ENCODE assay signal across 17 mouse cellular contexts in the genomic region with DNA sequence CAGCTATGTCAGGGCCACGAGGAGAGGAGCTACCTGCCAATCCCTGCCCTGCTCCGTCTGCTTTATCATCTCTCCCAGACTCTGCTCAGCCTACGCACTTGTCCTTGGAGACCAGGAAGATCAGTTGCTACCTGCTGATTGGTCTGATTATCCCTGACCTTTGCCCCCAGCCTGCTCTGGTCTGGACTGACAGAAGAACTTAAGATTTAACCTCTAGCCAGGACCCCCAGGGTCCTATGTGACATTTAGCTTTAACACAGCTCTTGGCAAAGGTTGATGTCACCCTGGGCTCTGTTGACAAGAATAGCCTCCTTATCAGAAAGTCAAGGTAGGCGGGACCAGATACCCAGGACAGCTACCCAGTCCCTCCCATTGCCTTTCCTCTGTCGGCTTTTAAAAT. TPM values are rescaled to one million over a fixed set of nuclear protein-coding genes. Genes with fewer than 3 reads are reported as not detected.
DNase-seq lines count a peak whose midpoint lies in the region; ATAC-seq and TF ChIP-seq lines count a peak whose summit lies in the region.
"Had no signal": no experiment of that assay in that cellular context is flagged by ENCODE, and none has a peak within 500 bp of the region (broad histone marks: within the 10 kb centered on the region; RNA-seq: fewer than 3 reads in every experiment).

No protein-coding gene starts in this region.

- H3K9me3 ChIP-seq in liver, postnatal 0 days (ENCODE audit: low read length) = no peaks in the 10 kb centered on the region
- no peaks in the 10 kb centered on the region for H3K9me3 ChIP-seq in hindbrain, postnatal 0 days (ENCODE audit: low read length)
- H3K9me3 ChIP-seq: embryonic facial prominence, embryonic 15.5 days; forebrain, embryonic 13.5 days; hindbrain, embryonic 12.5 days; kidney, embryonic 15.5 days; midbrain, embryonic 15.5 days had no signal

- no peaks in the 10 kb centered on the region for H3K36me3 ChIP-seq in liver, postnatal 0 days (replicated peaks; ENCODE audit: insufficient read depth, low read length)
- no peaks in the 10 kb centered on the region for H3K36me3 ChIP-seq in hindbrain, postnatal 0 days (ENCODE audit: insufficient read depth, low read length)
- H3K36me3 ChIP-seq: embryonic facial prominence, embryonic 15.5 days; hindbrain, embryonic 12.5 days; kidney, embryonic 15.5 days; midbrain, embryonic 15.5 days had no signal

- no peak for TF ChIP-seq CTCF in liver, postnatal 0 days (IDR thresholded peaks at IDR 0.05; ENCODE audit: low read depth)
- no peak for TF ChIP-seq CTCF in hindbrain, postnatal 0 days (IDR thresholded peaks at IDR 0.05; ENCODE audit: low read depth)

- peaks cover 28% of the 10 kb centered on the region for H3K27me3 ChIP-seq in liver, postnatal 0 days (ENCODE audit: insufficient read depth, low read length)
- H3K27me3 ChIP-seq in hindbrain, postnatal 0 days (ENCODE audit: insufficient read depth, low read length) = peaks cover 18% of the 10 kb centered on the region
- H3K27me3 ChIP-seq: CH12.LX had no signal

- H3K4me3 ChIP-seq in liver, postnatal 0 days (ENCODE audit: low read depth, low read length) = no peak overlapping the region
- H3K4me3 ChIP-seq in hindbrain, postnatal 0 days (ENCODE audit: low read length) = no peak overlapping the region
- H3K4me3 ChIP-seq: embryonic facial prominence, embryonic 15.5 days; forebrain, embryonic 13.5 days; hindbrain, embryonic 12.5 days; kidney, embryonic 15.5 days; midbrain, embryonic 15.5 days had no signal

- WGBS in liver, postnatal 0 days (ENCODE audit: insufficient replicate concordance) = 36% methylated on average over 5 of the region's 5 CpGs
- WGBS in hindbrain, postnatal 0 days = 67% methylated on average over 5 of the region's 5 CpGs

- no peak overlapping the region for H3K27ac ChIP-seq in liver, postnatal 0 days (ENCODE audit: low read depth)
- H3K27ac ChIP-seq in hindbrain, postnatal 0 days = no peak overlapping the region
- H3K27ac ChIP-seq: embryonic facial prominence, embryonic 15.5 days; forebrain, embryonic 13.5 days; hindbrain, embryonic 12.5 days; kidney, embryonic 15.5 days; midbrain, embryonic 15.5 days had no signal

- no peak overlapping the region for H3K9ac ChIP-seq in liver, postnatal 0 days (replicated peaks)
- H3K9ac ChIP-seq in hindbrain, postnatal 0 days (replicated peaks; ENCODE audit: low read length) = no peak overlapping the region
- H3K9ac ChIP-seq: embryonic facial prominence, embryonic 15.5 days; forebrain, embryonic 13.5 days; hindbrain, embryonic 12.5 days; kidney, embryonic 15.5 days; midbrain, embryonic 15.5 days had no signal

- peak; percentile 8 for DNase-seq in liver
- no peak for DNase-seq in liver, postnatal 0 days
- DNase-seq in heart, adult 8-10 months (ENCODE audit: low spot score) = peak; percentile 28
- DNase-seq in heart, postnatal 36 days = peak; percentile 18 to 51
- DNase-seq in yolk sac, embryonic 10.5 days (ENCODE audit: low spot score) = peak; percentile 48
- no peak for DNase-seq in hindbrain, postnatal 0 days (ENCODE audit: low spot score)
- DNase-seq in spleen, adult 18-20 months = no peak

- intact Hi-C loops in heart, postnatal 36 days (cut with DNase I) = loop anchor here (10.0 kb wide), 1 partner anchor 376 kb away; no protein-coding TSS in a partner anchor

- no peak for TF ChIP-seq EP300 in liver, postnatal 0 days (IDR thresholded peaks at IDR 0.05; ENCODE audit: low read depth)

- H3K4me2 ChIP-seq in liver, postnatal 0 days (ENCODE audit: low read depth, low read length) = no peak overlapping the region
- H3K4me2 ChIP-seq in hindbrain, postnatal 0 days (ENCODE audit: low read depth, low read length) = no peak overlapping the region
- H3K4me2 ChIP-seq: embryonic facial prominence, embryonic 15.5 days; forebrain, embryonic 13.5 days; hindbrain, embryonic 12.5 days; kidney, embryonic 15.5 days; midbrain, embryonic 15.5 days had no signal

- ATAC-seq in liver, postnatal 0 days = no peak
- no peak for ATAC-seq in hindbrain, postnatal 0 days
- ATAC-seq: forebrain, embryonic 13.5 days; lung, postnatal 0 days; midbrain, embryonic 15.5 days had no signal

- H3K4me1 ChIP-seq in liver, postnatal 0 days (ENCODE audit: insufficient read depth) = 0 out of 2 replicates have a peak, but pooled peaks cover 2% of the 10 kb centered on the region
- H3K4me1 ChIP-seq in hindbrain, postnatal 0 days (ENCODE audit: insufficient read depth, low read length) = peaks cover 8% of the 10 kb centered on the region; the same call in 1 of the 2 replicates

RNA-seq across cellular contexts. Expression of a gene that starts 3.3 kb away (rescaled TPM):
- polyA plus RNA-seq in liver, postnatal 0 days (2015; fragmentation: Nextera tagmentation; extraction: Ambion mirVana) = 0.81 and 0.85 TPM in 2 replicates
- total RNA-seq in heart, adult 8-10 months (2022) = 10 to 100 TPM; 53.9 to 62.5 (median 56.2) TPM
- 10 to 100 TPM; 46.2 to 49.6 TPM for total RNA-seq in heart, postnatal 36 days (2021)
- total RNA-seq in hindbrain, postnatal 0 days (2014; rRNA removed) = 1.3 and 1.5 TPM in 2 replicates
- 0.49 and 0.58 TPM in 2 replicates for polyA plus RNA-seq in hindbrain, postnatal 0 days (2015; fragmentation: Nextera tagmentation; extraction: Ambion mirVana)
- total RNA-seq: CH12.LX had no signal

RNA-seq across cellular contexts. Expression of a gene that starts 31.5 kb away (rescaled TPM):
- polyA plus RNA-seq in liver, postnatal 0 days (2015; fragmentation: Nextera tagmentation; extraction: Ambion mirVana) = not detected in 2 replicates
- not detected for total RNA-seq in heart, adult 8-10 months (2022)
- not detected for total RNA-seq in heart, postnatal 36 days (2021)
- not detected in 2 replicates for total RNA-seq in hindbrain, postnatal 0 days (2014; rRNA removed)
- polyA plus RNA-seq in hindbrain, postnatal 0 days (2015; fragmentation: Nextera tagmentation; extraction: Ambion mirVana) = not detected in 2 replicates
- total RNA-seq: layer of hippocampus, postnatal 10 days had no signal
- polyA plus RNA-seq: forebrain, embryonic 13.5 days; hindbrain, embryonic 12.5 days; limb, embryonic 11.5 days; lung, postnatal 0 days; midbrain, embryonic 15.5 days; neural tube, embryonic 11.5 days had no signal

Comparison
In these comparisons a context has a peak if more than half of its experiments do, and no peak if none do; other contexts are left out.
1. DNase-seq: peak in liver (single experiment), heart, adult 8-10 months (single experiment), heart, postnatal 36 days (2 of 2) and yolk sac, embryonic 10.5 days (single experiment); none in liver, postnatal 0 days (single experiment), hindbrain, postnatal 0 days (single experiment) and spleen, adult 18-20 months (0 of 2).
2. RNA of a gene that starts 3.3 kb away (total RNA-seq): 53.9 to 62.5 TPM in heart, adult 8-10 months and 46.2 to 49.6 TPM in heart, postnatal 36 days; 1.3 to 1.5 TPM in hindbrain, postnatal 0 days; every median in the first group is over 10 times any median in the second.